Mouse (Mus musculus): Measurements from ENCODE around the gene Gpc2. TPM values are rescaled to one million over a fixed set of nuclear protein-coding genes. Genes with fewer than 3 reads are reported as not detected.

Gpc2 gene
- total and polyA plus RNA-seq, 3 experiments, result 0.04 TPM; not detected in 2

DNA sequence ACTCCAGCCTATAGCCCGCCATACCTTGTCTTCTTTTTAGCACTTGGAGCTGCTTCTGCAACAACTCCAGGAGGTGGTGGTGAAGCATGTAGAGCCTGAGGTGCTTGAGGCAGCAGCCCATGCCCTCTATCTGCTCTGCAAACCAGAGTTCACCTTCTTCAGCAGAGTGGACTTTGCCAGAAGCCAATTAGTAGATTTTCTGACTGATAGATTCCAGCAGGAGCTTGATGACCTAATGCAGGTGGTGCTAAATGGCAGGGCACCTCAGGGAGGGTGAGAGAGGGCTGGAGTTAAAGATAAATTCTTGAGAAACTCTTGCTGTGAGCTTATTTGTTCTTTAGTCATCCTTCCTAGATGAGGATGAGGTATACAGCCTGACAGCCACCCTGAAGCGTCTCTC is 19.8 kb upstream of the Gpc2 start:
- DNase-seq (ENCODE audit: low read depth, low spot score), result no peak
- H3K4me3 ChIP-seq (ENCODE audit: control insufficient read depth in 1 of 2, insufficient read depth in 1 of 2, low read depth in 2 of 2, low read length in 2 of 2), result no peak overlapping the region
- H3K27me3 ChIP-seq (ENCODE audit: control insufficient read depth in 1 of 2, insufficient read depth in 2 of 2, low read length in 2 of 2), result no peaks in the 10 kb centered on the region; a peak in 1 of 4 replicates
- no peaks in the 10 kb centered on the region for H3K79me2 ChIP-seq (ENCODE audit: control insufficient read depth, insufficient read depth, low read length, poor library complexity)
- H3K9me3 ChIP-seq (replicated peaks; ENCODE audit: insufficient read depth, low read length), result no peaks in the 10 kb centered on the region
- no peaks in the 10 kb centered on the region for H3K36me3 ChIP-seq (ENCODE audit: control insufficient read depth in 1 of 2, insufficient read depth in 2 of 2, low read length in 2 of 2)
- TF ChIP-seq GABPA (IDR thresholded peaks at IDR 0.05; ENCODE audit: low read depth, low read length) (no peak), USF2 (IDR thresholded peaks at IDR 0.05; ENCODE audit: borderline replicate concordance in 1 of 2, insufficient read depth in 1 of 2, low read depth in 1 of 2, low read length in 2 of 2) (no peak), TCF12 (IDR thresholded peaks at IDR 0.05; ENCODE audit: low read depth, low read length) (no peak), CHD2 (IDR thresholded peaks at IDR 0.05; ENCODE audit: low read length) (no peak), RCOR1 (IDR thresholded peaks at IDR 0.05; ENCODE audit: low read depth, low read length) (no peak), ZC3H11A (IDR thresholded peaks at IDR 0.05; ENCODE audit: low read depth, low read length) (no peak), JUND (IDR thresholded peaks at IDR 0.05; ENCODE audit: low read depth, low read length) (no peak), RAD21 (IDR thresholded peaks at IDR 0.05; ENCODE audit: low read depth, low read length) (no peak), TAL1 (IDR thresholded peaks at IDR 0.05; ENCODE audit: low read length) (no peak), MAZ (IDR thresholded peaks at IDR 0.05; ENCODE audit: low read depth, low read length) (no peak), POLR2AphosphoS2 (IDR thresholded peaks at IDR 0.05; ENCODE audit: low read length) (no peak), MYB (IDR thresholded peaks at IDR 0.05; ENCODE audit: low read depth, low read length) (no peak), ELF1 (IDR thresholded peaks at IDR 0.05; ENCODE audit: low read depth, low read length) (no peak), ZMIZ1 (IDR thresholded peaks at IDR 0.05; ENCODE audit: low read depth, low read length) (no peak), MAFK (IDR thresholded peaks at IDR 0.05; ENCODE audit: borderline replicate concordance, low read depth, low read length) (no peak), MXI1 (IDR thresholded peaks at IDR 0.05; ENCODE audit: low read depth, low read length) (no peak)
- no peaks in the 10 kb centered on the region for H3K4me1 ChIP-seq (ENCODE audit: control insufficient read depth in 1 of 2, insufficient read depth in 2 of 2, low read length in 2 of 2)
- H3K9ac ChIP-seq (ENCODE audit: control insufficient read depth, low read depth, low read length, poor library complexity, severe bottlenecking), result no peak overlapping the region
- H3K27ac ChIP-seq (ENCODE audit: control insufficient read depth, low read depth, low read length), result no peak overlapping the region

DNA sequence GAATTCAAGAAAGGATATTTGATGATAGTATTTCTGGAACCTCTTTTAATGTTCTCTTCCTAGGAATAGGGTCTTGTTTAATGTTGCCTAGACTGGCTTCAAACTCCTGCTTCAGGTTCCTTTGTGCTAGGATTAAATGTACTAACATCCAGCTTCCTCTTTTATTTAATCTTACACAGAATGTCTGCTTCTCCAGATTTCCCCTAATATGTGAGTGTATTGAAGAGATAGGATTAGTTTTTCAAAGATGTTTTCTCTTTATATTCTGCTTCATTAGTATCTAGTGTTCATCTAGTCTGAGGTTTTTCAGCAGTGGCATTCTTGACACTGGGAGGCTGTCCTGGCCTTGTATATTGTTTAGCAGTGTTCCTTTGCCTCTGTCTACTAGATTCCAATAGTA is 14.4 kb upstream of the Gpc2 start:
- TF ChIP-seq RCOR1 (IDR thresholded peaks at IDR 0.05; ENCODE audit: low read depth, low read length) (peak; percentile 91), EP300 (IDR thresholded peaks at IDR 0.05; ENCODE audit: low read depth in 1 of 2, low read length in 2 of 2) (peak; percentile 83 to 87), TAL1 (IDR thresholded peaks at IDR 0.05; ENCODE audit: low read length) (peak; percentile 56), KAT2A (conservative IDR thresholded peaks at IDR 0.05; ENCODE audit: low read depth, low read length) (no peak), E2F4 (IDR thresholded peaks at IDR 0.05; ENCODE audit: borderline replicate concordance, low read depth, low read length) (no peak), BHLHE40 (IDR thresholded peaks at IDR 0.05; ENCODE audit: borderline replicate concordance, low read depth, low read length) (no peak), TCF12 (IDR thresholded peaks at IDR 0.05; ENCODE audit: low read depth, low read length) (peak; percentile 85), GATA1 (IDR thresholded peaks at IDR 0.05; ENCODE audit: low read depth, low read length) (peak; percentile 81)
- Histone ChIP-seq H3K9ac (ENCODE audit: control insufficient read depth, low read depth, low read length, poor library complexity, severe bottlenecking) (no peak overlapping the region), H3K27me3 (ENCODE audit: control insufficient read depth in 1 of 2, insufficient read depth in 2 of 2, low read length in 2 of 2) (no peaks in the 10 kb centered on the region; a peak in 1 of 4 replicates), H3K36me3 (ENCODE audit: control insufficient read depth in 1 of 2, insufficient read depth in 2 of 2, low read length in 2 of 2) (no peaks in the 10 kb centered on the region), H3K4me1 (ENCODE audit: control insufficient read depth in 1 of 2, insufficient read depth in 2 of 2, low read length in 2 of 2) (no peaks in the 10 kb centered on the region), H3K9me3 (replicated peaks; ENCODE audit: insufficient read depth, low read length) (no peaks in the 10 kb centered on the region), H3K27ac (ENCODE audit: control insufficient read depth, low read depth, low read length) (no peak overlapping the region), H3K4me3 (ENCODE audit: control insufficient read depth in 1 of 2, insufficient read depth in 1 of 2, low read depth in 2 of 2, low read length in 2 of 2) (no peak overlapping the region), H3K79me2 (ENCODE audit: control insufficient read depth, insufficient read depth, low read length, poor library complexity) (no peaks in the 10 kb centered on the region)
- DNase-seq (ENCODE audit: low read depth, low spot score), result peak; percentile 52
